ENCODE assay signal across 8 mouse cellular contexts in the genomic region with DNA sequence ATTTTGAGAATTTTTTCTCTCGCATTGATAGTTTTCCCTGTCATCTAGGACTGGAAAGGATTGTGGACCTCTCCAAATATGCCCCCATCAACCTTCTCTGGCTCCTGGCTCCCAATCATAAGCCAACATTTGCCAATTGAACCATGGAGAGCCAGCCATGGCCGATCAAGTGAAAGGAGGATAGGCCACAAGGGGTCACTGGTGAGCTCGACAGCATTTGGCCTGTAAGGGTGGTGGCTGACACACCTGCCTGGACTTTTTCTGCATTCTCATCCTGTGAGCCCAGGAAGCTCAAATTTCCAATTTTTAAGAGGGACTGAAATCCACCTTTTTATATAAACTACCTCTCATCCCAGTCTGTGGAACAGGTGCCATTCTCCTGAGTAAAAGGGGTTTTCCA. TPM values are rescaled to one million over a fixed set of nuclear protein-coding genes. Genes with fewer than 3 reads are reported as not detected.
DNase-seq lines count a peak whose midpoint lies in the region; ATAC-seq and TF ChIP-seq lines count a peak whose summit lies in the region.
"Had no signal": no experiment of that assay in that cellular context is flagged by ENCODE, and none has a peak within 500 bp of the region (broad histone marks: within the 10 kb centered on the region; RNA-seq: fewer than 3 reads in every experiment).

No protein-coding gene starts in this region.

- DNase-seq in layer of hippocampus, adult 2 months (ENCODE audit: low spot score in 2 of 2) = no peak
- no peak for DNase-seq in layer of hippocampus, adult 9-10 months (ENCODE audit: low spot score)
- DNase-seq in MEL (ENCODE audit: low read depth, low spot score) = peak; percentile 4
- no peak for DNase-seq in liver, embryonic 14.5 days (ENCODE audit: low read depth in 3 of 3, low spot score in 3 of 3)
- DNase-seq in cerebellum, adult 9-10 months = no peak

- H3K27ac ChIP-seq in layer of hippocampus, adult 2 months = no peak overlapping the region
- H3K27ac ChIP-seq in MEL (ENCODE audit: control insufficient read depth, low read depth, low read length) = no peak overlapping the region
- H3K27ac ChIP-seq in bone marrow, adult 2 months (ENCODE audit: control insufficient read depth, insufficient read depth, low read depth, low read length, poor library complexity) = no peak overlapping the region
- no peak overlapping the region for H3K27ac ChIP-seq in liver, embryonic 14.5 days

- no peak for ATAC-seq in liver, embryonic 14.5 days (ENCODE audit: insufficient read depth)
- no peak for ATAC-seq in erythroblast, adult 5-6 weeks (replicated peaks; ENCODE audit: low FRiP score, poor library complexity, severe bottlenecking)

- 45% methylated on average over 3 of the region's 3 CpGs for WGBS in bone marrow, adult 2 months
- WGBS in liver, embryonic 14.5 days (ENCODE audit: insufficient replicate concordance) = 27% methylated on average over 3 of the region's 3 CpGs

- no peak overlapping the region for H3K4me2 ChIP-seq in liver, embryonic 14.5 days (ENCODE audit: low read depth)

- TF ChIP-seq POLR2A in MEL (IDR thresholded peaks at IDR 0.05; ENCODE audit: control insufficient read depth in 1 of 2, insufficient read depth in 1 of 2, low read depth in 1 of 2, low read length in 2 of 2, poor library complexity in 1 of 2) = no peak
- no peak for TF ChIP-seq POLR2A in bone marrow, adult 2 months (IDR thresholded peaks at IDR 0.05; ENCODE audit: borderline replicate concordance, control insufficient read depth, low read depth, low read length)

- no peak overlapping the region for H3K4me3 ChIP-seq in layer of hippocampus, adult 2 months
- H3K4me3 ChIP-seq in MEL (ENCODE audit: control insufficient read depth in 1 of 2, insufficient read depth in 1 of 2, low read depth in 2 of 2, low read length in 2 of 2) = no peak overlapping the region
- no peak overlapping the region for H3K4me3 ChIP-seq in bone marrow, adult 2 months (replicated peaks; ENCODE audit: control insufficient read depth, low read depth, low read length)
- H3K4me3 ChIP-seq in liver, embryonic 14.5 days (ENCODE audit: insufficient read depth in 1 of 2, low read depth in 2 of 2, low read length in 2 of 2) = no peak overlapping the region

- no peak for TF ChIP-seq RAD21 in MEL (IDR thresholded peaks at IDR 0.05; ENCODE audit: low read depth, low read length)

- no peaks in the 10 kb centered on the region for H3K79me2 ChIP-seq in MEL (ENCODE audit: control insufficient read depth, insufficient read depth, low read length, poor library complexity)

- no peaks in the 10 kb centered on the region for H3K27me3 ChIP-seq in MEL (ENCODE audit: control insufficient read depth in 1 of 2, insufficient read depth in 2 of 2, low read length in 2 of 2)
- no peaks in the 10 kb centered on the region for H3K27me3 ChIP-seq in liver, embryonic 14.5 days (ENCODE audit: control insufficient read depth, insufficient read depth, low read length)

- no peaks in the 10 kb centered on the region for H3K9me3 ChIP-seq in MEL (replicated peaks; ENCODE audit: insufficient read depth, low read length)
- no peaks in the 10 kb centered on the region for H3K9me3 ChIP-seq in liver, embryonic 14.5 days (ENCODE audit: control insufficient read depth, low read length)

- H3K36me3 ChIP-seq in MEL (ENCODE audit: control insufficient read depth in 1 of 2, insufficient read depth in 2 of 2, low read length in 2 of 2) = no peaks in the 10 kb centered on the region
- no peaks in the 10 kb centered on the region for H3K36me3 ChIP-seq in liver, embryonic 14.5 days (replicated peaks; ENCODE audit: control insufficient read depth, insufficient read depth, low read depth)

- no peaks in the 10 kb centered on the region for H3K4me1 ChIP-seq in MEL (ENCODE audit: control insufficient read depth in 1 of 2, insufficient read depth in 2 of 2, low read length in 2 of 2)
- no peaks in the 10 kb centered on the region for H3K4me1 ChIP-seq in bone marrow, adult 2 months (ENCODE audit: control insufficient read depth, insufficient read depth, low read length)
- H3K4me1 ChIP-seq in liver, embryonic 14.5 days (replicated peaks; ENCODE audit: control insufficient read depth in 2 of 2, insufficient read depth in 2 of 2, low read length in 1 of 2) = no peaks in the 10 kb centered on the region

- no peak overlapping the region for H3K9ac ChIP-seq in MEL (ENCODE audit: control insufficient read depth, low read depth, low read length, poor library complexity, severe bottlenecking)
- no peak overlapping the region for H3K9ac ChIP-seq in liver, embryonic 14.5 days (replicated peaks)

- TF ChIP-seq CTCF in layer of hippocampus, adult 2 months (conservative IDR thresholded peaks at IDR 0.05) = peak; percentile 71
- TF ChIP-seq CTCF in MEL (IDR thresholded peaks at IDR 0.05 in 2 of 3, conservative IDR thresholded peaks at IDR 0.05 in 1 of 3; ENCODE audit: control insufficient read depth in 1 of 3, insufficient read depth in 1 of 3, low read depth in 2 of 3, low read length in 3 of 3, poor library complexity in 1 of 3, severe bottlenecking in 1 of 3) = peak; percentile 22 to 46 (median 24)
- TF ChIP-seq CTCF in bone marrow, adult 2 months (IDR thresholded peaks at IDR 0.05; ENCODE audit: control insufficient read depth, insufficient read depth, low read length) = peak; percentile 21; the same call in 1 of the 2 replicates
- peak; percentile 63 for TF ChIP-seq CTCF in liver, embryonic 14.5 days (IDR thresholded peaks at IDR 0.05; ENCODE audit: low read depth)

- no peak for TF ChIP-seq EP300 in MEL (IDR thresholded peaks at IDR 0.05; ENCODE audit: low read depth in 1 of 2, low read length in 2 of 2)
- TF ChIP-seq EP300 in liver, embryonic 14.5 days (IDR thresholded peaks at IDR 0.05; ENCODE audit: low read depth) = no peak

TF ChIP-seq in MEL, 35 proteins besides CTCF, POLR2A, EP300 and RAD21:
- TF ChIP-seq GATA1 (IDR thresholded peaks at IDR 0.05; ENCODE audit: low read depth, low read length) (no peak), SMC3 (IDR thresholded peaks at IDR 0.05; ENCODE audit: low read depth, low read length) (0 out of 2 replicates have a peak, but pooled peaks have one; percentile 14)

RNA-seq across cellular contexts. Expression of a gene that starts 50.0 kb away (rescaled TPM):
- 10 to 100 TPM; 40.9 to 43.8 TPM for total RNA-seq in layer of hippocampus, adult 2 months (2021)
- not detected in 2 replicates for total RNA-seq in MEL (2012; rRNA removed)
- polyA plus RNA-seq in MEL (2012; ENCODE audit: insufficient read depth in 1 of 2, insufficient read length in 2 of 2, low read depth in 1 of 2, low replicate concordance in 2 of 2, missing spikeins in 1 of 2) = not detected
- not detected in 2 replicates for polyA plus RNA-seq in bone marrow, adult 2 months (2011; ENCODE audit: insufficient read depth, insufficient read length, low replicate concordance, missing spikeins)
- 0.06 and 0.12 TPM in 2 replicates for polyA plus RNA-seq in liver, embryonic 14.5 days (2012; rRNA removed)
- polyA plus RNA-seq in liver, embryonic 14.5 days (2014; fragmentation: Nextera tagmentation; extraction: Ambion mirVana) = 0.19 and 0.36 TPM in 2 replicates
- not detected in 2 replicates for total RNA-seq in erythroblast, adult 5-6 weeks (2015; ENCODE audit: low replicate concordance)
- total RNA-seq in erythroblast, adult 5-6 weeks (2017; ENCODE audit: low replicate concordance) = not detected in 2 replicates
- total RNA-seq: neutrophil, adult 5-6 weeks had no signal

Comparison
In these comparisons a context has a peak if more than half of its experiments do, and no peak if none do; other contexts are left out.
1. CTCF ChIP-seq: peak in every context shown above with its lines; median percentile 71 in layer of hippocampus, adult 2 months; 63 in liver, embryonic 14.5 days; 24 in MEL; 21 in bone marrow, adult 2 months.
2. RNA of a gene that starts 50.0 kb away (total RNA-seq): 40.9 to 43.8 TPM in layer of hippocampus, adult 2 months; not detected in MEL and not detected in erythroblast, adult 5-6 weeks; every median in the first group is over 10 times any median in the second.